Mouse (Mus musculus): Measurements from ENCODE around the gene Rdm1.
"Not testable (repeated sequence)": the region's sequence is repeated elsewhere in the genome, so short reads cannot be mapped to it uniquely, and the experiment has no call there.

Rdm1 gene

GRCm38 (mm10) chr11:101626995-101627856, at the start of gene Rdm1:
TSS of gene Rdm1 (plus strand) at chr11:101627195.
- DNase-seq (ENCODE audit: low spot score), result peak; percentile 58

- DNase-seq (ENCODE audit: low spot score), result no peak
These were observed 45.8 kb upstream of the Rdm1 start for GRCm38 (mm10) chr11:101581081-101581764.

GRCm38 (mm10) chr11:101582054-101583035, 44.6 kb upstream of the Rdm1 start, which contains the start of gene Tmem106a:
TSS of gene Tmem106a (plus strand) at chr11:101582242.
- DNase-seq (ENCODE audit: low spot score), result peak; percentile 38

GRCm38 (mm10) chr11:101583205-101583604, 43.8 kb upstream of the Rdm1 start:
- no peak for DNase-seq (ENCODE audit: low spot score)

- not testable (repeated sequence) for DNase-seq (ENCODE audit: low spot score)
These were observed 42.0 kb upstream of the Rdm1 start for GRCm38 (mm10) chr11:101585031-101585430.

GRCm38 (mm10) chr11:101585805-101586204, 41.2 kb upstream of the Rdm1 start:
- DNase-seq (ENCODE audit: low spot score), result no peak

- DNase-seq (ENCODE audit: low spot score), result no peak
These were observed 39.3 kb upstream of the Rdm1 start for GRCm38 (mm10) chr11:101587676-101588075.

- DNase-seq (ENCODE audit: low spot score), result no peak
These were observed 38.1 kb upstream of the Rdm1 start for GRCm38 (mm10) chr11:101588868-101589267.

GRCm38 (mm10) chr11:101589444-101589843, 37.6 kb upstream of the Rdm1 start:
- DNase-seq (ENCODE audit: low spot score), result no peak

- DNase-seq (ENCODE audit: low spot score), result no peak
These were observed 36.9 kb upstream of the Rdm1 start for GRCm38 (mm10) chr11:101589989-101590624.

GRCm38 (mm10) chr11:101599156-101599555, 27.8 kb upstream of the Rdm1 start, which contains the start of gene Gm11634:
TSS of gene Gm11634 (minus strand) at chr11:101599256.
- DNase-seq (ENCODE audit: low spot score), result no peak

GRCm38 (mm10) chr11:101602491-101602890, 24.5 kb upstream of the Rdm1 start:
- DNase-seq (ENCODE audit: low spot score), result peak; percentile 46

GRCm38 (mm10) chr11:101604116-101604515, 22.9 kb upstream of the Rdm1 start:
- no peak for DNase-seq (ENCODE audit: low spot score)

- DNase-seq (ENCODE audit: low spot score), result peak; percentile 33
These were observed 22.2 kb upstream of the Rdm1 start for GRCm38 (mm10) chr11:101604531-101605453.

GRCm38 (mm10) chr11:101607134-101607533, 19.9 kb upstream of the Rdm1 start:
- not testable (repeated sequence) for DNase-seq (ENCODE audit: low spot score)

- DNase-seq (ENCODE audit: low spot score), result no peak
These were observed 16.6 kb upstream of the Rdm1 start for GRCm38 (mm10) chr11:101610445-101610844.

GRCm38 (mm10) chr11:101613596-101613995, 13.4 kb upstream of the Rdm1 start:
- no peak for DNase-seq (ENCODE audit: low spot score)

GRCm38 (mm10) chr11:101614116-101614515, 12.9 kb upstream of the Rdm1 start:
- no peak for DNase-seq (ENCODE audit: low spot score)

- DNase-seq (ENCODE audit: low spot score), result no peak
These were observed 11.6 kb upstream of the Rdm1 start for GRCm38 (mm10) chr11:101615380-101615779.

GRCm38 (mm10) chr11:101616104-101616503, 10.9 kb upstream of the Rdm1 start:
- DNase-seq (ENCODE audit: low spot score), result no peak

Data from ovary, postnatal 10 days (tissue).